Mouse (Mus musculus): ENCODE results near the gene Hectd4.
"Not testable (repeated sequence)": the region's sequence is repeated elsewhere in the genome, so short reads cannot be mapped to it uniquely, and the experiment has no call there.

Gene Hectd4

DNA sequence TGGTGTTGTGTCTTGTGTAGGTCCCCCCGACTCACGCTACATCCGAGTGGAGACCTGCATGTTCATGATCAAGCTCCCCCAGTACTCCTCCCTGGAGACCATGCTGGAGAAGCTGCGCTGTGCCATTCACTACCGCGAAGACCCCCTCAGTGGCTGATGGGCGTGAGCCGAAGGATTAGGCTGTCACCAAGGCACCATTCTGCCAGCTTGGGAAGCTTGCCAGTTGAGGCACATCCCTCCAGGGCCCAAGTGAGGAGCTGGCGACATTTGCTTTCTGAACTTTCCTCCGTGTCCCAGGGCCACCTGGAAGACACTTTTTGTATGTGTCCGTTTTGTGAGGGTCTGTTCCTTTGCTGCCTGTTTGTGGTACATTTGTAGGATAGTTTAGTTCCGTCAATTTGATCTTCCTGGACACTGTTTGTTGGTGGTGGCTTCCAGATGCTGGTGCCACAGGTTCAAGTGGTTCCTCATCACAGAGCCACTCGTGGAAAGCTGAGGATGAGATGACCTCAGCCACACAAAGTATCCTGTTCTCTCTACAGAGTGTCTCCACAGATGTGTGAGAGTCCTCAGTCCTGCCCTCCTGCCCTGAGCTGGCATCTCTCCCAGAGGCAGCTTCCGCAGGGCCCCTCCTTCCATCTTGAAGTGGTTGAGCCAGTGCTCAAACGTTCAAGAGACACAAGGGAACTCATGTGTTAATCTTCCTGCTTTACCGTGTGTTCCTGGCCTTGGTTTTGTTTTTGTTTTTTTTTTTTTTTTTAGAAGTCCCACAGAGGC, 146.6 kb downstream of the Hectd4 start:
- DNase-seq: no peak

DNA sequence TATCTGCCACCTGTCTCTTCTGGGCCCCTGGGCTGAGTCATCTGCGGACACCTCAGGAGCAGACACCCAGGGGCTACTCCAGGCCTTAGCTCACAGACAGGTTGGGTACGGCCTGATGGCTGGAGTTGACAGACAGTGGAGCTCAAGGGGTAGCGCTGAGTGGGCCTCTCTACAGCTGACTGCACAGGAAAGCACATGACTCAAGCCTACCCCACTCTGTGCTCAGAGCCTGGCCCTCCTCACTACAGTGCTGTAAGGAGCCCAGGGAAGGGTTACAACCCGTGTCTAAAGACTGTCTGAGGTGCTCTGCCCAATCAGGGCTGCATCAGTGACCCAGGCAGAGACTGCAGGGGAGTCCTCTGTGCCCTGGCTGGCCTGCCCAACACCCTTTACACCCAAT, 147.2 kb downstream of the Hectd4 start:
- DNase-seq: no peak

DNA sequence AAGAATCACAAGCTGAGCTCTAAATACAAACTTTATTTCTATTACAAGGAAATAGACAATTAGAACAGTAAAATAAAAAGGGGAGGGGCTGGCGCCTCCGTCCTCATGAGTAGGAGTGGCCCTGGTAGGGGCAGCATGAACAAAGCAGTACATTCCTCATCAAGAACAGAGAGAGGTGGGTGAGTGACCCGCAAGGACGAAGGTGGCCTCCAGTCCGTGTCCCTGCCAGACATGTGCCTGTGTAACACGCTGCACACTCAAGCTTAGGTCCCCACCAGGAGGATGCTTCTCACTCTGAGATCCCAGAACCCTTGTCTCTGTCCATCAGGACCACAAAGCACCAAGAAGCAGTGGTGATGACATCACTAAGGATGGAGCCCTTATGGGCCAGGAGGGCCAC, 151.7 kb downstream of the Hectd4 start:
- DNase-seq: no peak

DNA sequence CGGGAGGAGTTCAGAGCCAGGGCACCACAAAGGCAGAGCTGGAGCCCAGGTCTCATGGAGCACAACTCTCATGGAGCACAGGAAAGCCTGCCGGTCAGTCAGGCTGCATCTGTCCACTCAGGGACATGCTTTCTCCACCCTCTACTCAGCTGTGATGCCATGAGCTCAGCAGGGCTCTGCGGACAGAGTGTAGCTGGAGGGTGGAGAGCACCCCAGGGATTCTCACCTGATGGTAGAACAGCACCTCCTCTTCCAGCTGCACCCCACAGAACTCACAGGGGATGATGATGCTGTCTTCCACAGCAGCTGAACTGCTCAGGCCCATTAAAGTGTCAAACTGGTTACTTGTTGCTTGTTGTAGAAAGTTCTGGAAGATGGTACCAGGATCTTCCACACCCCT, 154.8 kb downstream of the Hectd4 start:
- no peak for DNase-seq

DNA sequence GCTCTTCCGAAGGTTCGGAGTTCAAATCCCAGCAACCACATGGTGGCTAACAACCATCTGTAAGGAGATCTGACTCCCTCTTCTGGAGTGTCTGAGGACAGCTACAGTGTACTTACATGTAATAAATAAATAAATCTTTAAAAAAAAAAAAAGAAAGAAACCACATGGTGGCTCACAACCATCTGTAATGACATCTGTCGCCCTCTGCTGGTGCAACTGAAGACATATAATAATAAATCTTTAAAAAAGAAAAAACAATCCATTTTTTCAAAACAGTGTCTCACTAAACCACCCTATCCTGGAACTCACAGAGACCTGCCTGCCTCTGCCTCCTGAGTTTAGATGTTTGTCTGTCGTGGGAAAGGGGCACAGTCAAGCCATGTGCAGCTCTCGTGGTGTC, 157.0 kb downstream of the Hectd4 start:
- not testable (repeated sequence) for DNase-seq

DNA sequence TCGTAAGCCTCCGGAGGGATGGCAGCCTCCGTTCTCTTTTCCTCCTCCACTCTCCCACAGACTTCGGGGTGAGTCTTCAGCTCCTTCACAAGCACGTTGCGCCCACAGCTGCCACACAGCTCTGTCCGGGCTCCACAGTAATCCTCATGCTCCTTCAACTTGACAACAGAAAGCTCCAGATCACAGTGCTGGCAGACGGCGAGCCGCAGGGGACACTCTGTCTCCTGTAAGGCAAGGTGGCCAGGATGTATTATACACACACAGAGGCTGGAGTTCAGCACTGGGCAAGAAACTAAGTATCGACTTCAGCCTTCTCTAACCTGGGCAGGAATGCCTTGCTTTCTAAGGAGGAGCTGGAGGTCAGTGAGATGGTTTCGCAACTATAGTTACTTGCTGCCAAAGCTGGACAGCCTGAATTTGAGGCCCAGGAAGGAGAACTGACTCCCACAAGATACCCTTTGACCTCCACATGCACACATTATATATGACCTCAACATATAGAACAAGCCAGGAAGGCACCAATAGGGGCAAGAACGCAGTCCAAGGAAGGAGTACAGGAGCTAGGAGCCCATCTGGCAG, 158.7 kb downstream of the Hectd4 start:
- DNase-seq: no peak

DNA sequence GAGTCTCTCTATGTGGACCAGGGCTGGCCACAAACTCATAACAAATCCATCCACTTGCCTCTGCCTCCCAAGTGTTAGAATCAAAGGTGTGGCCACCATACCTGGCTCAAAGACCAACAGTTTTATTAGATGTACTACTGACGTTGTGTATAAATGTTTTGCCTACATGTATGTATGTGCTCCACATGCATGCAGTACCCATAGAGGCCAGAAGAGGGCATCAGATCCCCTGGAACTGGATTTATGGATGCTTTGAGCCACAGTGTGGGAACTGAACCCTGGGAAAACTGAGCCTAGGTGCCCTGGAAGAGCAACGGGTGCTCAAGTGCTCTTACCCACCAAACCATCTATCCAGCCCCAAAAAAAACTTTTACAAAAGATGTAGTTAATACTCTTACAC, 160.7 kb downstream of the Hectd4 start:
- no peak for DNase-seq

DNA sequence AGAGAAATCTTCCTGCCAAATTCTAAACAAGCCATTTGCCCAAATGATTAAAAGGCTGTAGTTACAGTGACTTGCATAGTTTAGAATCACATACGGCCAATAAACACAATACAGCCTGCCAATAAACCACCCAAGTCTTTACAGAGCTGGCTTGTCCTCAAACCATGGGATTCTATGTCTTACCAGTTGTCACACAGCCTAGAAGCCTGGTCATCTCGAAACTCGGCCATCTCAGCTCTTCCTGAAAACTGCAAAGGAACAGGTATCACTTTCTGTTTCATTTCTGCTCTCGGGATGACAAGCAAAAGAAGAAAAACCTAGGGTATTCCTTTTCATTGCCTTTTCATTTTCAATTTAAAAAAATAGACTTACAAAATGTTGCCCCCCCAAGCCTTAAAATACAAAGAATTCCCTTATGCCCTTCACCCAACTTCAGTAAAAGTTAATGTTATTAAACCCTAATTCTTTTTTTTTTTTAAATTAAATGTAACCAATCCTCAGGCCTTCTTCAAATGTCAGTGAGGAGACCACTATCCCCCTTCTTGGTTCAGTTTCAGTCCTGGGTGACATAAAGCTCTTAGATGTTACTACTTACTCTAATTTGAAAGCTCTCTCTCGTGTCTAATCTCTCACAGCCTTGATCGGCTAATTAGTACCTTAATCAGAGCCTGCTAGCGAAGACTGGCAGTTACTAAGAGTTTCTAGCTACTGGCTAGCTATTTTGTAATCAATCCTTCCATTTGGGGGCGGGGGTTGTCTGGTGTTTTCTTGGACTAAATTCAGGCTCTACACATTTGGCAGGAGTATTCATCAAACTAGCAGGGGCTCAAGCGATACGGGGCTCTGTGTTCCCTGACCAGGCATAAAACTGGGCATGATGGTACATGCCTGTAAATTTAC, 164.1 kb downstream of the Hectd4 start:
- DNase-seq: no peak

DNA sequence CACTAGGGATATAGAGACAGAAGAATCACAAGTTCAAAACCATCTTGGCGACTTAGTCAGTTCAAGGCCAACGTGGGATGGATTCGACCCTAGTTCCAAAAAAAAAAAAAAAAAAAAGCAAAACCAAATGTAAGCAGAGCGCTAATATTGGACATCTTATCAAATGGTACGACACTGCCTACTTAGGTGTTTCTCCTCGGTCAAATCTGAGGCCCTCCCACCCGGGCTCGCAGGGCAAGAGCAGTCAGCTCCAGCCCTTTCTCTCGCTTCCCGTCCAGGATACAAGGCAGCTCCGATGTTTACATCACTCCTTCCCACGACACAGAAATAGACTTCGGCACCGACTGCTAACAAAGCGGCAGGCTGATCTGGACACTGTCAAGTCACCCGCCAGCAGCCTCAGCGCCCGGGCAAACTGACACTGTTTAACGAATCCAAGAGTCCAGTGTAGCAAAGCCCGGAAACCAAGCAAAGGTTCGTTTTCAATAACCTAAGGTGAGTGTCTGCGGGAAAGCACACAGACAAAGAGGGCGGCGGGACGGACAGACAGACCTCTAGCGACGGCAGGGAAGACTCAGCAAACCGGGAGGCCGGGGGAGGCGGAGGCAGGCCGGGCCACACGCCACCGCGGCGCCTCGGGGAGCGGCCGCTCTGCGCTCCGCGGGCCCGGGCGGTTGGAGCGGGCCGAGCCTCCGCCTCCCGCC, 164.9 kb downstream of the Hectd4 start:
- no peak for DNase-seq

DNA sequence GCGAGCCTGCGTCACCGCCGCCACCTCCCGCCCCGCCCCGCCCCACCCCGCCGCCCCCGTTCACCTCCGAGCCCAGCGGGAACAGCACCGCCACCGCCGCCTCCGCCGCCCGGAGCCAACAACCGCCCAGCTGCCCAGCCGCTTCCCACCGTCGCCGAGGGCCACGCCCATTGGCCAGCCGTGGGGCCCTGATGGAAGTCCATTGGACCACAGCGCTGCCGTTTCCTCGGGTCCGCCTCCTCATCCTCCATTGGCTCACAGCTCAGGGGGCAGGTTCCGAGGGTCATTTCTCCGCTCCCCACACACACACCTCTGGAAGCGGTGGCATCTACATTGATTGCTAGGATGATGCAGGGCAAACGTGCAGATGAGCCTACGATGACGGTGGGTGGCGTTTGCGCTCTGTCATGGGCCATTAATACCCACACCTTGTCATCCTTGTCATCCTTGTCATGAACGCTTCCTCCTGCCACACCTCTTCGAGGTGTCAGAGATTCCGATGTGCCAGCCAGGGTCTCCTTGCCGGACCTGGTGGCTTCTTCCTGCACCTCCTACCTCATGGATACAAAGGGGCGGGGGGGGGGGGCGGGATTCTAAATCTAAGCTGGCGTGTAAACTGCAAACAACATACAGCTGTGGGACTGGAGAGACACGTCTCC, 165.6 kb downstream of the Hectd4 start, which contains the start of gene Trafd1:
Gene Trafd1, minus strand, starts transcription at position 172 of the 659 bp plus-strand sequence.
- peak; percentile 93 for DNase-seq

DNA sequence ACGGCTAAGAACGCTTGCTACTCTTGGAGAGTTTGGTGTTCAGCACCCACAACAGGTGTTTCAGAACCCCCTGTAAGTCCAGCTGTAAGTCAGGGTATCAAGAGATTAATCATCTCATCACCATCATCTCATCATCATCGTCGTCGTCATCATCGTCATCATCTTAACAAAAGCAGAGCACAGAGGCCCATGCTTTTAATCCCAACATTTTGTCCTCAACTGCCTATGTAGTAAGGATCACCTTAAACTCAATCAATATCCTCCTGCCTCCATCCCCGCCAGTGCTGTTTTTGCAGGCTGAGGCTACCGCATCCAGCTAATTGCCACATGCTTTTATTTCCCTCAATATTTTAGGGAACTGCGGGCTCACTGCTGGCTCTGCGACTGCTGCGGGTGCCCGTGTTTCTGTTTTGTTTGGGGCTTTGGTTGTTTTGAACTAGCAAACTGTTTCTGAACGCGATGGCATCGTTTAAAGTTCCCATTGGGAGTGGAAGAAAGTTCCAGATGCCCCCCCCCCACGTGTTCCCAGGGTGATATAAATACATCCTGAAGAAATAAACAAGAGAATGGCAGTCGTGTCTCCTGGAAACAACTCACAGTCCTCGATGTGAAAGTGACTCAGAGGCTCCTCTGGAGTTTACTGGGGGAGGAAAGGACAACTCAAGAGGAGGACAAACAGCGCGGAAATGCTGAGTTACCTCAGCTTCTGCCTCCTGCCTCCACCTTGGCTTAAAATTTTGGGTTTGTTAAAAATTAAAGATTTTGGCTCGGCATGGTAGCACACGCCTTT, 166.3 kb downstream of the Hectd4 start:
- DNase-seq: peak; percentile 32

DNA sequence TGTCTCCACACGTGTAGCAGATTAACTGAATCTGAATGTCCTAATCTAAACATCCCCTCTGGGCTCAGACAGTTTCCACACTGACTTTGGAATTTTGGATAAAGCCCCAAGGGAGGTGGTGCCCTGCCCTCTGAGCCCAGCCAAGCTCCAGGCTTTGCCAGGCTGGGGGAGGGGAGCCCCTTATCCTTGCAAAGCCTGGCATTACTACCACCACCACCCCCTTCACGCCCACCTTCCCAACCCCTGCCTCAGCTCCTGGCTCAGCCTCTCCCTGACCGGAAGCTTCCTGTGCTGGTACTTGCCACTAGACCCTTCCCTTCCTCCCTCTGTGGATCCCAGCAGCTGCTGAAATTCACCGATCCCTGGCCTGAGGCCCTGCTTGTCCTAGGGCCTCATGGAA, 167.1 kb downstream of the Hectd4 start:
- DNase-seq: no peak

DNA sequence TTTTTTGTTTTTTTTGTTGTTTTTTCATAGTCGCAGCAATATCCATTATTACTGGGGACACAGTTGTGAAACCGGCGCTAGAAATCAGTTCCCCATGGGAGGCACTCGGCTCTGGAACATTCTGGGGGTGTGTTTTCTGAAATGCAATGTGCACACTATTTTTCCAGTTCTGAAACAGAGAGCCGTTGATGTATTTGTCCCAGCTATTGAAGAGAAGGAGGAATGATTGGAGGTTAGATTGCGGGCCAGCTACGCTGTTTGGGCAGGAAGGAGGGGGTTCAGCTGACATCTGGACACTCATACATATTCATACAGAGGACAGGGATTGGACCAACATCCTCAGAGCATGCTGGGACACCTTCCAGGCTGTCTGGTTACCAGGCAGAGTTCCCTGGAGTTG, 169.1 kb downstream of the Hectd4 start:
- no peak for DNase-seq

DNA sequence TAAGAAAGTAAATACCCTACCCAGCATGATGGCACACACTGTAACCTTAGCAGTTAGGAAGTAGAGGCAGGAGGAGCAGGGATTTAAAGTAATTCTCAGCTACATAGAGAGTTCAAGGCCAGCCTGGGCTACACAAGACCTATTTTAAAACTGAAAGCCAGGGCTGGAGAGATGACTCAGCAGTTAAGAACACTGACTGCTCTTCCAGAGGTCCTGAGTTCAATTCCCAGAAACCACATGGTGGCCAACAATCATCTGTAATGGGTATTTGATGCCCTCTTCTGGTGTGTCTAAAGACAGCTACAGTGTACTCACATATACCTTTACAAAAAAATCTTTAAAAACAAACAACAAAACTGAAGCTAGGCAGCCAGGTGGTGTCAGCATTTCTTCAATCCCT, 169.7 kb downstream of the Hectd4 start:
- DNase-seq: no peak

DNA sequence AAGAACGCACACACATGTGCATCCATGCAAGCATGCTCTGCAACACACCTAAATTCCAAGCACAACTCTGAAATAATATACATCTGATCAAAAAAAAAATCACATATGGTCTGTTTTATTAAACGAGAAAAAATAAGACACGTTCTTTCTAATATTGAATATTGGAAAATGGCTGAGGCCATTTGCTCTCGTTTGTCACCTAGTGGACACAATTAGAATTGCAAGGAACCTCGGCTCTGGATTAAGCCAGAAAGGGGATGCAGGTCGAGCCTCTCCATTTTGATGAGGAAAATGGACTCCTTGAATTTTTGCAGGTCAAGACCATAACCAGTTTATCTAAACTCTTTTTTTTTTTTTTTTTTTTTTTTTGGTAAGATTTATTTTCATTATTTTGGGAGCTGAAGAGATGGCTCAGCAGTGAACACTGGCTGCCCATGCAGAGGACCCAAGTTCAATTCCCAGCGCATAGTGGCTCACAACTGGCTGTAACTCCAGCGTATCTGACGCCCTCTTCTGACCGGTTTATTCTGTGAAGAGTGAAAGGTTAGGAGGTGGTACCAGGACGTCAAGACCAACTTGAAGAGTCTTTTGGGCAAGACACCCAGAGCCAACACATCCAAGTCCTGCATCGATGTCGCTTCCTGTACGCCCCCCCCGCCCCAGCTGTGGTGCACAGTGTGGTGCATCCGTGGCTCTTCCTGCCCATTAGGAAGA, 172.8 kb downstream of the Hectd4 start:
- no peak for DNase-seq

DNA sequence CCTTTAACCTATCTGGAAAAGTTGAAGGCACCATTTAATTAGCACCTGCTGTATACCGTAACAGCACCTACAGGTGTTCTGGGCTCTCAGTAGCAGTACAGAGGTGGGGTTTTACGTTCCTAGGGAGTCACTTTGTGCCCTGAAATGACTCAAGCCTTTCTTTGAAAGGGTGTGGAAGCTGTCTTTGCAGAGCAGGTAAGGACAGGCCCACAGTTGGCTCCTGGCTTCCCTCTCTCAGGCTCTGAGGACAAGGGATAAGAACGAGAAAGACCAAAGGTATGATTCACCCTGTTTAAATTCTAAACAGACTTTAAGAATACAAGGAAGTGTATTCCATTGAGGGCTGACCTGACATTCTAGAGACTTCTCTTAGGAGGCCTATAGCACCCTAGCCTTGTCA, 173.4 kb downstream of the Hectd4 start:
- no peak for DNase-seq

DNA sequence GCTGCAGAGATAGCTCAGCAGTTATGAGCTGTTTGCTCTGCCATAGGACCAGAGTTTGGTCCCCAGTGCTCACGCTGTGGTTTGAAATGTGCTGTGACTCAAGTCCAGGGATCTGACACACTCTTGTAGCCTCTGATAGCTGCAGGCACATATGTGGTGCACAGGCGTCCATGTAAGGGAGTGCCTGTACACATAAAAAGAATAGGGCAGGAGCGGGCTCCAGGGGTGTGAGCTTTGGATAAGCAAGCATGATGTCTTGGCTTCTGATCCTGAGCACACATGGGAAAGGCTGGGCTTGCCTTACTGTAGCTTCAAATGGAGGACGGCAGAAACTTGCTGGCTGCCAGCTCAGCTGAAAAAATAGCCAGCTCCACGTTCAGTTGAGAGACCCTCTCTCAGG, 175.6 kb downstream of the Hectd4 start:
- no peak for DNase-seq

DNA sequence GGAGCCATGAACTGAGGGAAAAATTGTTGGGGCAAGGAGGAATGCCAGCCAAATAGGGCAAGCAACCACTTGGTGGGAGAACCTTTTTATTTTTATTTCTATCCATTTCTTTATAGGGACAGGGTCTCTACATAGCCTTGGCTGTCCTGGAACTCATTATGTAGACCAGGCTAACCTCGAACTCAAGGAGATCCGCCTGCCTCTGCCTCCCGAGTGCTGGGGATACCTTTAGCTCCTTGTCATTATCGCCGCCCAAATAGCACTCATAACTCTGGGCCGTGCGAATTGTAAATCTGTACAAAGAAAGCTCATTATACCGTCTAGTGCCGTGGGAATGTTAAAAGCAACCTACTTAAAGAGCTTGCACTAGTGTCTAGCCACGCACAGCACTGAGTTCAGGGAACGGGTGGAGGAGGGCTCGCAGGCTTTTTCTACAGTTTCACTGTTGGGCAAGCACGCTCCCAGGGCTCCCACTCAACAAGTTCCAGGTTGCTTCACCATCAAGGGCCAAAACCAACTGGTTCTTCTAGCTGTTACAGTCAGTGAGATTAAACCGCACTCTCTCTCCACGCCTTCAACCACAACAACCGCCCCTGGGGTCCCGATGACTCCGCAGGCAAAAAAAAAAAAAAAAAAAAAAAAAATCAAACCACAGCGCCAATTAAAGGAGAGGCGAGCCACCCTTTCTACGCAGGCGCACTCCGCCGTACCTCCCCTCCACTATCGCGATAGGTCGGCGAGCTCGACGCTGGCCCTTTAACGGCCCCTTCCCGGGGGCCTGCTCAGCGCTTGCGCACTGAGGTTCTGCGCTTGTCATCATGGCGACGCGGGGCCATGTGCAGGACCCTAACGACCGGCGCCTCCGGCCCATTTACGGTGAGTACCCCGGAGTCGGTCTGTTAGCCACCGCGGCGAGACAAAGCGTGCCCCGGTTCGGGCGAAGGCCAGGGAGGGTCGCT, 177.4 kb downstream of the Hectd4 start, which contains the start of gene Naa25:
Gene Naa25, plus strand, starts transcription at position 750 of the 959 bp plus-strand sequence.
- peak; percentile 93 for DNase-seq

DNA sequence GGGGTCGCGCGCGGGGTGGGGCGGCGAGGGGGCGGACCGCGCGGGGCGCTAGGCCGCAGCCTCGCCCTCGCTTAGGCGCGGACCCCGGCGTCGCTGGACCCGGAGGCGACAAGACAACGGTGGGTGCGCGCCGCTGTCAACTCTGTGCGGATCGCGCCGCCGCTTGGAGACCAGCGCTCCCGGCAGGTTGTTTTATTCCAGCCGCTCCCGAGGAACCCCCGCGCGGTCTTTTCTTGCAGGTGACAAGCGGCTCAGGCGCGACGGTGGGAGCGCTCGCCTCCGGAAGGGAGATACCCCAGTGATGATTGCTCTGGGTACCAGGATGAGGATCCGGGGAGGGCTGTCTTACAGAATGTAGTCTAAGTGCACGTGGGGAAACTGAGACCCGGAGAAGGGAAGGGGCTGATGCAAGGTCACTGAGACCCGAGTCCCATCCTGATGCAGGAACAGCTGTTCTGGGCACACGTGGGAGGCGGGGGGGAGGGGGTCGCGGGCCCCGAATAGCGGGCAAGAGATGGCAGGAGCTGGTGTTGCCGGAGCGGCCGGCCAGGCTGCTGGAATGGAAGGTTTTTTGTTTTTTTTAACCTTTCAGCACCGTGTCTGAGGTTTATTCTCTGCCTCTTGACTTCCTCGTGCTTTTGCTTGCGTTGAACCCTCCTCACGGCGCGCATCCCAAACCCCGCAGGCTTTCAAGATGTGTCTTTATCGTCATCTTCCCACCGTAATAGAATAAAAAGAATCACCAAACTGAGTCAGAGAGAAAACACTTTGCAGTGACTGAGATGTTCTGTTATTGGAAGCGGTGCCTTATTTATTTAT, 178.3 kb downstream of the Hectd4 start:
- DNase-seq: no peak
